Mouse (Mus musculus): ENCODE results near the gene H2al1o. TPM values are rescaled to one million over a fixed set of nuclear protein-coding genes. Genes with fewer than 3 reads are reported as not detected.
"Not testable (repeated sequence)": the region's sequence is repeated elsewhere in the genome, so short reads cannot be mapped to it uniquely, and the experiment has no call there.

H2al1o gene
- not detected in 2 replicates for polyA plus RNA-seq (2016; fragmentation: Nextera tagmentation; extraction: Ambion mirVana)

DNA sequence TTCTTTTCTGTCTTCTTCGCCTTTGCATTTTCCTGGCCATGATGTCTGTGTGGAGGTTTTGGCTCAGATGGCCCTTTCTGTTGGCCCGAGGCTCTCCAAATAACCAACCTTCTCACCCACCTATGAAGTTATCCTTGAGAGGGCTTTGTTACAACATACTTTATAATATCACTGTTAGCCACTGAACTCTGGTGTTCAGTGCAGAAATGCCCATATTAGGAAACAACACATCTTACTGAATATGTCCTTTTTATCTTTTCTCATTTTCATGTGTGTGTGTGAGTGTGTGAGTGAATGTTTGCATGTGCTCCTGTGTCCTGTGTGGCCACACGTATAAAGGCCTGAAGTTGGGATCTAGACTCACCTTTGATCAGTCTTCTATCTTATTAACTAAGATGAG is at the start of gene H2al1o:
Gene H2al1o (minus strand): TSS at position 101 of the 400 bp plus-strand sequence.
- not testable (repeated sequence) for H3K9me3 ChIP-seq (replicated peaks); H3K27ac ChIP-seq; H3K4me1 ChIP-seq; DNase-seq (ENCODE audit: low spot score); H3K4me3 ChIP-seq; H3K27me3 ChIP-seq (ENCODE audit: low read depth, poor library complexity, severe bottlenecking); H3K36me3 ChIP-seq
- WGBS, result 88% methylated on average over 3 of the region's 3 CpGs

DNA sequence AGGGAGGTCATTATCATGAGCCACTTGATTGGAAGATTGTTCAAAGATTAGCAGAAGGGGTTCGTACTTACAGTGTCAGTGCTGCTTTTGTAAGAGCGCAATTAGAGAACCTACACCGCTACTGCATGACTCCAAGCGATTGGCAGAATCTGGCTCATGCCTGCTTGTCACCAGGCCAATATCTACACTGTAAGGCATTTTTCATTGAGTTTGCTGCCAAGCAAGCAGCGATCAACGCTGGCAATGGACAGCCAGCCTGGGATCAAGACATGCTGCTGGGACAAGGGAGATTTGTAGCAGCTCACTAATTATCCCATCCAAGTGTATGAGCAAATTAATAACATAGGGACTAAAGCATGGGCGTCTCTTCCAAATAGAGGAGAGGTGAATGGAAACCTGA is 25.8 kb upstream of the H2al1o start:
- 96% methylated on average over 7 of the region's 7 CpGs for WGBS
- not testable (repeated sequence) for H3K4me1 ChIP-seq; H3K27ac ChIP-seq; H3K9me3 ChIP-seq (replicated peaks); DNase-seq (ENCODE audit: low spot score); H3K36me3 ChIP-seq; H3K27me3 ChIP-seq (ENCODE audit: low read depth, poor library complexity, severe bottlenecking); H3K4me3 ChIP-seq

DNA sequence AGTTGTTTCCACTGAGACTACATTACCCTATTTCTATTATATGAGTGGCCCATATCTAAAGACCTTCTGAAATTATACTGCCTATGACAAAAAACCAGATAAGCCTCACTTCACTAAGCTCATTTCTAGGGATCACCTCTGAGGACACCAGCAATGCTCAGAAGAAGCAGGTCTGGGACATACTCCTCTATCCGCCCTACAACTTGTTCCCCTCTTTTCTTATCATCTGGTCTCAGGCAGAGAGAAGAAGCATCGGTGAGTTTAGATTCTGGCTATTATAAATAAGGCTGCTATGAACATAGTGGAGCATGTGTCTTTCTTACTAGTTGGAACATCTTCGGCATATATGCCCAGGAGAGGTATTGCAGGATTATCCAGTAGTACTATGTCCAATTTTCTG is 35.3 kb downstream of the H2al1o start:
- WGBS, result 92% methylated on average over 3 of the region's 3 CpGs
- Histone ChIP-seq H3K36me3 (no peaks in the 10 kb centered on the region), H3K9me3 (replicated peaks) (no peaks in the 10 kb centered on the region), H3K4me1 (no peaks in the 10 kb centered on the region), H3K27me3 (ENCODE audit: low read depth, poor library complexity, severe bottlenecking) (no peaks in the 10 kb centered on the region), H3K4me3 (no peak overlapping the region), H3K27ac (no peak overlapping the region)
- no peak for DNase-seq (ENCODE audit: low spot score)

Other genes with a start within 250 kb of the H2al1o start
- gene H2al1k, start 221.8 kb downstream of the H2al1o start, polyA plus RNA-seq (2016; fragmentation: Nextera tagmentation; extraction: Ambion mirVana), result not detected in 2 replicates
- gene Cybb, start 84.6 kb downstream of the H2al1o start, polyA plus RNA-seq (2016; fragmentation: Nextera tagmentation; extraction: Ambion mirVana), result 0.29 and 0.48 TPM in 2 replicates
- 13.6 and 15.3 TPM in 2 replicates for gene Dynlt3, start 90.6 kb upstream of the H2al1o start, polyA plus RNA-seq (2016; fragmentation: Nextera tagmentation; extraction: Ambion mirVana)